Mouse (Mus musculus) layer of hippocampus, adult 11-12 months (tissue): ENCODE results near the gene Dnajc5.
A peak's percentile ranks its signal among the peaks of the same experiment; 100 is the strongest.

ENCODE experiments used
- DNase-seq: peaks from one replicate; pipeline ENCODE4 v3.0.0; 2022; ENCODE audit warnings: low spot score

Gene Dnajc5

GRCm38 (mm10) chr2:181511231-181511630 lies 9.1 kb upstream of the Dnajc5 start:
- no peak for DNase-seq

GRCm38 (mm10) chr2:181519201-181519600 lies 1.1 kb upstream of the Dnajc5 start:
- DNase-seq = no peak

- no peak for DNase-seq
Measured at GRCm38 (mm10) chr2:181520936-181521227, 597 bp downstream of the Dnajc5 start.

GRCm38 (mm10) chr2:181521491-181521890 lies 1.2 kb downstream of the Dnajc5 start:
- no peak for DNase-seq

- peak; percentile 28 for DNase-seq
Measured at GRCm38 (mm10) chr2:181522811-181523210, 2.5 kb downstream of the Dnajc5 start.

- no peak for DNase-seq
Measured at GRCm38 (mm10) chr2:181525526-181525925, 5.2 kb downstream of the Dnajc5 start.

- DNase-seq = no peak
Measured at GRCm38 (mm10) chr2:181529076-181529475, 8.8 kb downstream of the Dnajc5 start.

GRCm38 (mm10) chr2:181532589-181532988 lies 12.3 kb downstream of the Dnajc5 start:
- no peak for DNase-seq

GRCm38 (mm10) chr2:181536410-181536809 lies 16.1 kb downstream of the Dnajc5 start:
- DNase-seq = no peak

- DNase-seq = peak; percentile 62
Measured at GRCm38 (mm10) chr2:181537444-181538047, 17.3 kb downstream of the Dnajc5 start.

GRCm38 (mm10) chr2:181541761-181542380 lies 21.6 kb downstream of the Dnajc5 start:
- no peak for DNase-seq

GRCm38 (mm10) chr2:181546142-181546541 lies 25.9 kb downstream of the Dnajc5 start:
- DNase-seq = no peak

GRCm38 (mm10) chr2:181548227-181548626 lies 27.9 kb downstream of the Dnajc5 start:
- DNase-seq = no peak

GRCm38 (mm10) chr2:181548682-181549081 lies 28.4 kb downstream of the Dnajc5 start:
- DNase-seq = no peak

GRCm38 (mm10) chr2:181550233-181550632 lies 29.9 kb downstream of the Dnajc5 start:
- DNase-seq = no peak

- no peak for DNase-seq
Measured at GRCm38 (mm10) chr2:181553772-181554171, 33.5 kb downstream of the Dnajc5 start.

GRCm38 (mm10) chr2:181567338-181567737 lies 47.1 kb downstream of the Dnajc5 start:
- no peak for DNase-seq

- DNase-seq = no peak
Measured at GRCm38 (mm10) chr2:181568272-181569008, 48.2 kb downstream of the Dnajc5 start.

GRCm38 (mm10) chr2:181569856-181570255 lies 49.6 kb downstream of the Dnajc5 start:
- DNase-seq = no peak

- DNase-seq = no peak
Measured at GRCm38 (mm10) chr2:181570375-181570774, 50.1 kb downstream of the Dnajc5 start.

- DNase-seq = no peak
Measured at GRCm38 (mm10) chr2:181570921-181571595, 50.8 kb downstream of the Dnajc5 start.

- DNase-seq = no peak
Measured at GRCm38 (mm10) chr2:181571941-181572670, 51.8 kb downstream of the Dnajc5 start.
